Mouse (Mus musculus) heart, embryonic 15.5 days (tissue): ENCODE measurements at regions not wholly inside any gene's neighbourhood (a gene's known extent, or its start where the extent isn't known, plus 50 kb on each side); places are given as distances from the start of the nearest gene placed in this dataset.

Experiments
- ATAC-seq: fragments of 200-750 bp; cut with Nextera tagmentation; replicated peaks from 2 replicates; pipeline ENCODE4 v1.8.0; 2017; ENCODE audit warnings: low read depth, moderate TSS enrichment; ENCODE audit not compliant: insufficient number of reproducible peaks, insufficient read depth, low FRiP score
- H3K27ac ChIP-seq: fragments of 300-500 bp; sonication (generic); 2 replicates; pipeline ENCODE4 v1.5.1; 2015; ENCODE audit warnings: mild to moderate bottlenecking, inconsistent platforms
- H3K27me3 ChIP-seq: fragments of 300-500 bp; sonication (generic); 2 replicates; pipeline ENCODE4 v1.6.1; 2015; ENCODE audit warnings: inconsistent platforms
- H3K36me3 ChIP-seq: fragments of 300-500 bp; sonication (generic); 2 replicates; pipeline ENCODE4 v1.6.1; 2015; ENCODE audit warnings: mild to moderate bottlenecking, inconsistent platforms
- H3K4me1 ChIP-seq: fragments of 300-500 bp; sonication (generic); replicated peaks from 2 replicates; pipeline ENCODE4 v1.6.1; 2015; ENCODE audit warnings: inconsistent platforms
- H3K4me2 ChIP-seq: fragments of 300-500 bp; sonication (generic); 2 replicates; pipeline ENCODE4 v1.6.1; 2015; ENCODE audit warnings: inconsistent platforms, mild to moderate bottlenecking, moderate library complexity
- H3K4me3 ChIP-seq: fragments of 300-500 bp; sonication (generic); 2 replicates; pipeline ENCODE4 v1.5.1; 2015; ENCODE audit warnings: mild to moderate bottlenecking, inconsistent platforms
- H3K9ac ChIP-seq: fragments of 300-500 bp; sonication (generic); 2 replicates; pipeline ENCODE4 v1.6.1; 2015; ENCODE audit warnings: mild to moderate bottlenecking, inconsistent platforms
- H3K9me3 ChIP-seq: fragments of 300-500 bp; sonication (generic); replicated peaks from 2 replicates; pipeline ENCODE4 v1.6.1; 2016; ENCODE audit warnings: inconsistent platforms
- WGBS: fragments of 180-500 bp; shearing (Covaris S2); methylation state at CpG from one replicate; pipeline ENCODE4 v1.1.7; 2015; ENCODE audit warnings: mixed read lengths; 5-methylcytosine and 5-hydroxymethylcytosine counted together

GRCm38 (mm10) chr14:78420966-78421365, 113.1 kb upstream of the Tnfsf11 start:
- Histone ChIP-seq H3K4me2 (no peak overlapping the region), H3K4me3 (no peak overlapping the region), H3K9me3 (no peaks in the 10 kb centered on the region), H3K27me3 (no peaks in the 10 kb centered on the region), H3K36me3 (no peaks in the 10 kb centered on the region), H3K27ac (no peak overlapping the region), H3K4me1 (no peaks in the 10 kb centered on the region), H3K9ac (no peak overlapping the region)
- WGBS: 49% methylated on average over 2 of the region's 2 CpGs
- ATAC-seq: no peak

- Histone ChIP-seq H3K9me3 (no peaks in the 10 kb centered on the region), H3K4me1 (no peaks in the 10 kb centered on the region), H3K36me3 (no peaks in the 10 kb centered on the region), H3K4me2 (no peak overlapping the region), H3K4me3 (no peak overlapping the region), H3K27ac (no peak overlapping the region), H3K27me3 (no peaks in the 10 kb centered on the region), H3K9ac (no peak overlapping the region)
- 70% methylated on average over 3 of the region's 3 CpGs for WGBS
- ATAC-seq: no peak
These were observed 112.3 kb upstream of the Tnfsf11 start for GRCm38 (mm10) chr14:78420176-78420575.

GRCm38 (mm10) chr14:78405568-78405967, 97.7 kb upstream of the Tnfsf11 start:
- ATAC-seq: no peak
- Histone ChIP-seq H3K4me2 (no peak overlapping the region), H3K27me3 (no peaks in the 10 kb centered on the region), H3K27ac (no peak overlapping the region), H3K4me3 (no peak overlapping the region), H3K4me1 (no peaks in the 10 kb centered on the region), H3K9me3 (no peaks in the 10 kb centered on the region), H3K36me3 (no peaks in the 10 kb centered on the region), H3K9ac (no peak overlapping the region)
- 65% methylated on average over 3 of the region's 3 CpGs for WGBS

GRCm38 (mm10) chr14:78397914-78398313, 90.1 kb upstream of the Tnfsf11 start:
- Histone ChIP-seq H3K27me3 (no peaks in the 10 kb centered on the region), H3K36me3 (no peaks in the 10 kb centered on the region), H3K9ac (no peak overlapping the region), H3K4me3 (no peak overlapping the region), H3K9me3 (no peaks in the 10 kb centered on the region), H3K27ac (no peak overlapping the region), H3K4me2 (no peak overlapping the region), H3K4me1 (no peaks in the 10 kb centered on the region)
- WGBS: 69% methylated on average over 2 of the region's 2 CpGs
- no peak for ATAC-seq

- H3K4me3 ChIP-seq: no peak overlapping the region
- H3K36me3 ChIP-seq: no peaks in the 10 kb centered on the region
- WGBS: 86% methylated on average over 6 of the region's 6 CpGs
- H3K9ac ChIP-seq: no peak overlapping the region
- ATAC-seq: no peak
- H3K27ac ChIP-seq: no peak overlapping the region
- H3K27me3 ChIP-seq: no peaks in the 10 kb centered on the region
- H3K9me3 ChIP-seq: no peaks in the 10 kb centered on the region
- no peak overlapping the region for H3K4me2 ChIP-seq
- no peaks in the 10 kb centered on the region for H3K4me1 ChIP-seq
These were observed 87.8 kb upstream of the Tnfsf11 start for GRCm38 (mm10) chr14:78395631-78396030.

- 70% methylated on average over 5 of the region's 5 CpGs for WGBS
- H3K9me3 ChIP-seq: no peaks in the 10 kb centered on the region
- ATAC-seq: no peak
- no peak overlapping the region for H3K4me2 ChIP-seq
- H3K36me3 ChIP-seq: no peaks in the 10 kb centered on the region
- H3K9ac ChIP-seq: no peak overlapping the region
- no peak overlapping the region for H3K27ac ChIP-seq
- no peaks in the 10 kb centered on the region for H3K27me3 ChIP-seq
- peaks cover 12% of the 10 kb centered on the region for H3K4me1 ChIP-seq
- no peak overlapping the region for H3K4me3 ChIP-seq
These were observed 79.2 kb upstream of the Tnfsf11 start for GRCm38 (mm10) chr14:78387011-78387410.

- H3K9ac ChIP-seq: no peak overlapping the region
- ATAC-seq: no peak
- no peaks in the 10 kb centered on the region for H3K9me3 ChIP-seq
- H3K4me2 ChIP-seq: no peak overlapping the region
- H3K4me3 ChIP-seq: no peak overlapping the region
- H3K4me1 ChIP-seq: peaks cover 12% of the 10 kb centered on the region
- H3K27me3 ChIP-seq: no peaks in the 10 kb centered on the region
- no peaks in the 10 kb centered on the region for H3K36me3 ChIP-seq
- 68% methylated on average over 1 of the region's 1 CpGs for WGBS
- no peak overlapping the region for H3K27ac ChIP-seq
These were observed 76.5 kb upstream of the Tnfsf11 start for GRCm38 (mm10) chr14:78384370-78384769.

GRCm38 (mm10) chr14:78383256-78383709, 75.4 kb upstream of the Tnfsf11 start:
- Histone ChIP-seq H3K4me2 (no peak overlapping the region), H3K27me3 (no peaks in the 10 kb centered on the region), H3K4me3 (no peak overlapping the region), H3K27ac (peak overlapping the region; percentile 80), H3K9me3 (no peaks in the 10 kb centered on the region), H3K4me1 (peaks cover 12% of the 10 kb centered on the region), H3K9ac (no peak overlapping the region), H3K36me3 (no peaks in the 10 kb centered on the region)
- ATAC-seq: peak; percentile 94
- 41% methylated on average over 8 of the region's 8 CpGs for WGBS

GRCm38 (mm10) chr14:78380011-78380410, 72.2 kb upstream of the Tnfsf11 start:
- Histone ChIP-seq H3K36me3 (no peaks in the 10 kb centered on the region), H3K9ac (no peak overlapping the region), H3K27me3 (no peaks in the 10 kb centered on the region), H3K27ac (no peak overlapping the region), H3K4me3 (no peak overlapping the region), H3K4me1 (peaks cover 12% of the 10 kb centered on the region), H3K9me3 (no peaks in the 10 kb centered on the region), H3K4me2 (no peak overlapping the region)
- 69% methylated on average over 4 of the region's 4 CpGs for WGBS
- no peak for ATAC-seq

- H3K27me3 ChIP-seq: no peaks in the 10 kb centered on the region
- 80% methylated on average over 5 of the region's 5 CpGs for WGBS
- no peak overlapping the region for H3K27ac ChIP-seq
- no peak for ATAC-seq
- no peaks in the 10 kb centered on the region for H3K36me3 ChIP-seq
- H3K4me1 ChIP-seq: no peaks in the 10 kb centered on the region
- no peak overlapping the region for H3K4me3 ChIP-seq
- H3K9ac ChIP-seq: no peak overlapping the region
- H3K4me2 ChIP-seq: no peak overlapping the region
- no peaks in the 10 kb centered on the region for H3K9me3 ChIP-seq
These were observed 68.7 kb upstream of the Tnfsf11 start for GRCm38 (mm10) chr14:78376591-78376990.

GRCm38 (mm10) chr14:78375746-78376495, 68.1 kb upstream of the Tnfsf11 start:
- H3K4me1 ChIP-seq: no peaks in the 10 kb centered on the region
- H3K9ac ChIP-seq: no peak overlapping the region
- H3K4me2 ChIP-seq: no peak overlapping the region
- 78% methylated on average over 3 of the region's 3 CpGs for WGBS
- no peaks in the 10 kb centered on the region for H3K36me3 ChIP-seq
- ATAC-seq: no peak
- no peak overlapping the region for H3K27ac ChIP-seq
- no peaks in the 10 kb centered on the region for H3K27me3 ChIP-seq
- H3K4me3 ChIP-seq: no peak overlapping the region
- no peaks in the 10 kb centered on the region for H3K9me3 ChIP-seq

GRCm38 (mm10) chr14:78372102-78372501, 64.3 kb upstream of the Tnfsf11 start:
- Histone ChIP-seq H3K27ac (no peak overlapping the region), H3K36me3 (no peaks in the 10 kb centered on the region)
- ATAC-seq: no peak

More at GRCm38 (mm10) chr14:78372102-78372501, 64.3 kb upstream of the Tnfsf11 start:
- Histone ChIP-seq H3K9ac (no peak overlapping the region), H3K4me3 (no peak overlapping the region), H3K4me1 (0 out of 2 replicates have a peak, but pooled peaks cover 3% of the 10 kb centered on the region), H3K27me3 (no peaks in the 10 kb centered on the region), H3K4me2 (no peak overlapping the region), H3K9me3 (no peaks in the 10 kb centered on the region)
- WGBS: 79% methylated on average over 1 of the region's 1 CpGs
